Mouse (Mus musculus): ENCODE data around the gene Adgra3.

The Adgra3 gene

GRCm38 (mm10) chr5:50031763-50032272, 27.0 kb downstream of the Adgra3 start:
- CTCF ChIA-PET: interaction anchor here (0.6 kb wide), 1 partner anchor 768 kb away, joined by 4 read pairs; no protein-coding TSS in a partner anchor

DNA sequence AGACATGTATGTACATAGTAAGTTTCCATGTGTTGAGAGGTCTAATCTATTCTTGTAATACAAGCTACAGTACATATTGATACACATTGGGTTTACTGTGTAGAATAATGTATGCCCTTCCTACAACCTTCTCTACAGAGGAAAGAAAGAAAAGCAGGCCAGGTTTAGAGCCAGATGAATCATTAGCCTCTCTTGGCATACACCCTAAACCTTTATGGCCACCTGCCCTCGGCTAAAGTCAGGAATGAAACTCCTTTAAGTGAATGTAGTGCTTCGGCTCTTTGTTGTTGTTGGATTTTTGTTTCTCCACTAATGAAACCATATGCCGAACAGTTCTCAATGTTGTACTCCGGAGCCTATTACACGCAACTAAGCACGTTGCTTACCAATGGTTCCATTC, 27.5 kb downstream of the Adgra3 start:
- CTCF ChIA-PET: no interaction called here

DNA sequence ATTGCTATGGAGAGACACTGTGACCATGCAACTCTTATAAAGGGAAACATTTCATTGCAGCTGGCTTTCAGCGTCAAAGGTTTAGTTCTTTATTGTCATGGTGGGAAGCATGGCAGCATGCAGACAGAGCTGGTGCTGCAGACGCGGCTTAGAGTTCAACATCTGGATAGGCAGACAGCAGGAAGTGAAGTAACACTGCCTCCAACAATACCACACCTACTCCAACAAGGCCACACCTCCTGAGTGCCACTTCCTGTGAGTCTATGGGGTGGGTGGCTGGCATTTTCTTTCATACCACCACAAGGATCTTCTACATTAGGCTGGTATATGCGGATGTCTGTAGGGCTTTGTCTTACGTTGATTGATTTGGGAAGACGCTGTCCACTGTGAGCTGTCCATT, 29.1 kb downstream of the Adgra3 start:
- CTCF ChIA-PET: no interaction called here

GRCm38 (mm10) chr5:50027561-50027960, 31.2 kb downstream of the Adgra3 start:
- CTCF ChIA-PET: no interaction called here

DNA sequence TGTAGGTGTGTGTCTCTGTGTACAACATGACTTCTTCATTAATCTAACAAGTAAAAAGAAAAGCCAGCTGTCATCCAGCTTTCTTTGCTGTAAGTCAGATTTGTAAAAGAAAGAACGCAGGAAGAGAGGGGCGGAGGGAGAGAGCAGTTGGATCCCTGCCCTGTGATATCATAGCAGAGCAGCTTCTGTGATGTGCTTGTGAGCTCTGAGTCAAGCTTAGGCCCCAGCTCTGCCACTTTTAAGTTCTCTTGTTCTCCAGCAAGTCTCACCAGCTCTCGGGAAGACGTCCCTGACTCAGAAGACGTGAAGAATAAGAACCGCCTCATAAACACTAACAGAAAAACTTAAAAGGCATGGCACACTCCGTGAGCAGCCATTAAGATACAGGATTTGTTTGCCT, 31.8 kb downstream of the Adgra3 start:
- CTCF ChIA-PET: no interaction called here

DNA sequence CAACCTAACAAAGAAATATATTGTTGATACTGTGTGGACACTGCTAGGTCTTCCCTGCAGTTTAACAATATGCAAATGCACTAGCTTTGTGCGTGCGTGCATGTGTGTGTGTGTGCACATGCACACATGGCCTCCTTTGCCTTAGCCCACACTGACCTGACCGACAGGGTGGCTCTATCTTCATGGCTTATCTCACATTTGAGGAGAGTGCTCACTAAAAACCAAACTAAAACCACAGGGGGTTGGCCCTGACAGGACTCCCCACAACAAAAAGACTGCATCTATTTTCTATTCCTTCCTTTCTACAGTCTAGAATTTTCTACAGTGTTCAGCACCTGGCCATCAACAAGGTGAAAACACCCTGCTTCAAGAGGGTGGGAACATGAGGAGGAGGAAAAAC, 32.7 kb downstream of the Adgra3 start:
- CTCF ChIA-PET: no interaction called here

GRCm38 (mm10) chr5:50024097-50024496, 34.7 kb downstream of the Adgra3 start:
- CTCF ChIA-PET: no interaction called here

DNA sequence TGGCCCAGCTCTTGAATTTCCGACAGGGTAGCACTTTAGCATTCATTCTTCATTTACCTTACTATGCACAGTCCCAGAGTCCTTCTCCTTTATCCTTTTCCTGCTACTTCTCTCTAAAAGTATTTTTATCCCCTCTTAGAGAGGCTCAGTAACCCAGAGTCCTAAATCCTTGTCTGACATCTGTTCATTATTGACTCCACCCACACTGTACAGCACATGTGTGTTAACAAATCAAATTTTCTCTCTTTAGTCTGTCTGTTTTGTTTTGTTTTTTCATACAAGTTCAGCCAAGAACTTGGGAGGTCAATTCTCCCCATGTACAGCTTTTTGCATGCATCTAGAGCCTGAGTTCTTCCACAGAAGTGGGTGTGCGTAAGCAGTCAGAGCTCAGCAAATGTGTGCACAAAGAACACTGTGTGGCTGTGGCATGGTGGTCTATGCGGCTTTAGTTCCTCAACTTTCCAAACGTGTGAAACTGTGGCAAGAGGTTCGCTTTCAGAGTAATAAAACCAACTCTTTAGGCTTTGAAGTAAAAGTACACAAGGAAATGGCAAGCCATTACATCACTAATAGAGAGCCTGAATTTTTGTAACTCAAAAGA, 42.7 kb downstream of the Adgra3 start:
- CTCF ChIA-PET: no interaction called here

DNA sequence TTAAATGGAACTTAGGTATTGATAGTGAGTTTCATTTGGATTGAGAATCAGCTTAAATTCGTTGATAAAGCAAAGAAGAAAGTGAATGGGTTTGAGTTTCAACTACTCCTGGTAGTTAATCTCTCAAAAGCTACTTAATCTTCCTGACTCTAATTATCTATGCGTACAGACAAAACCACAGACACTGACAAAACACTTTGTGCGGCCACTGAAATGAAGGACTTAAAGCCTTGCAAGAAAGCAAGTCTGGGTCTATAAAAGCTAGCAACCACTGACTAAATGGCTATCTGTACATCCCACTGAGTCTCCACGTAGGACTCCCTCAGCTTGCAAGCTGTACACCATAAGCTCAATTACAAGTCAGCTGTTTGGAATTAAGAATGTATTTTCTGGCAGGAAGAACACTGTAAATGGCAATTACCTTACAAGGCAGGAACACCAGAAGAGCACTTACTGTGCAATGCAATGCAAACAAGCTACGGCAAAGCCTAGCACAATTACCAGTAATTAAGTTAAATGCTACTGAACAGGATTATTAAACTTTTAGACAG, 43.6 kb downstream of the Adgra3 start:
- CTCF ChIA-PET: no interaction called here

- CTCF ChIA-PET: no interaction called here
Measured at GRCm38 (mm10) chr5:50014658-50015057, 44.1 kb downstream of the Adgra3 start.

- CTCF ChIA-PET: no interaction called here
Measured at GRCm38 (mm10) chr5:50013965-50014364, 44.8 kb downstream of the Adgra3 start.

DNA sequence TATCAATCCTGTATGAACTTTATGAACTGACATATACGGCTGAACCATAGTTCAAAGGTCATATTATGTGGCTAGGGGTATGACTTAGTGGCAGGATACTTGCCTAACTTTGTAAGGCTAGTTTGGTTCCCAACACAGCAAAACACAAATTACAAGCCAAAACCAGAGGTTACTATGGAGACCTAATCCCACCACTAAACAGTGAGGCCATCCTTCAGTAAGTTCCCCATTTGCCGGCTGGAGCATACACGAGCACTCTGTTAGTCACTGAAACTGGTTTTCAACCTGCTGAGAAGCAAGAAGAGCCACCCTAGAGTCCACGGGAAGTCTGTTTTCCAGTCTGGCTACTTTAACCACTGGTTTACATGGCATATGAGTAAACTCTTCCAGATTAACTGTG, 50.0 kb downstream of the Adgra3 start:
- CTCF ChIA-PET: no interaction called here

- CTCF ChIA-PET: no interaction called here
Measured at GRCm38 (mm10) chr5:50006915-50007658, 51.7 kb downstream of the Adgra3 start.

DNA sequence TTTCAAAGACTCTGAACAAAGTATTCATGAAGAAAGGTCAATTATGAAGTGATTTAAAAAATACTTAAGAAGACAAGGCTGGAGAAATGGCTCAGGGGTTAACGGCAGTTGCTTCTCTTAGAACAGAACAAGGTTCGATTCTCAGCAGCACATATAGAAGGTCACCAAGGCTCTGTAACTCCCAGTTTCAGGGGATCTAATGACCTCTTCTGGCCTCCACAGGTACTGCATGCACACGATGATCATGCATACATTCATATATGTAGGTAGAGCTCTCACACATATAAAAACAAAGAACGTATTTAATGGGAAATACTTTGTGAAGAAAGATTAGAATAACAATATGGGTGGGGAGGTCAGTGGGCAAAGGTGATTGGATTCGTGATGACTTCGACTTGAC, 56.5 kb downstream of the Adgra3 start:
- CTCF ChIA-PET: no interaction called here

DNA sequence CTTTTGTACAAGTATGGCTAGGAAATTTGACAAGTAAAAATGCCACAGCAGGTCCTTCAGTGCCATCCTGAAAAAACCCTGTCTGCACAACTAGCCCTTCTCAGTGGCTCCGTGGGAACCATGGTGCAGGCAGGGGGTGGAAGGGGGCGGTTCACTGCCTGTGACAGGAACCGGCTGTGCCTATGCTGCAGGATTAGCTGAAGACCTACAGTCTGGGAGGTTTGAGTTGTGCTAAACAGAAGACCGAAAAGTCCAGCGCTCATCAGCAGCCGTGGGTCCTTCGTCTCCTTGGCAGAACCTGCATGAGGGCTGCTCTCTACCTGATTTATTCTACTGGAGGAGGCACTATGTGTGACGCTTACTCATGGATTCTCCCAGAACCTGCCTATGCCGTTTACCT, 59.0 kb downstream of the Adgra3 start:
- CTCF ChIA-PET: no interaction called here

GRCm38 (mm10) chr5:49997019-49997418, 61.8 kb downstream of the Adgra3 start:
- CTCF ChIA-PET: no interaction called here

GRCm38 (mm10) chr5:49996457-49996856, 62.3 kb downstream of the Adgra3 start:
- CTCF ChIA-PET: no interaction called here

GRCm38 (mm10) chr5:49990737-49991323, 68.0 kb downstream of the Adgra3 start:
- CTCF ChIA-PET: no interaction called here

- CTCF ChIA-PET: interaction anchor here (0.7 kb wide), 1 partner anchor 1267 kb away, joined by 10 read pairs; no protein-coding TSS in a partner anchor
Measured at GRCm38 (mm10) chr5:49988015-49988798, 70.6 kb downstream of the Adgra3 start.

DNA sequence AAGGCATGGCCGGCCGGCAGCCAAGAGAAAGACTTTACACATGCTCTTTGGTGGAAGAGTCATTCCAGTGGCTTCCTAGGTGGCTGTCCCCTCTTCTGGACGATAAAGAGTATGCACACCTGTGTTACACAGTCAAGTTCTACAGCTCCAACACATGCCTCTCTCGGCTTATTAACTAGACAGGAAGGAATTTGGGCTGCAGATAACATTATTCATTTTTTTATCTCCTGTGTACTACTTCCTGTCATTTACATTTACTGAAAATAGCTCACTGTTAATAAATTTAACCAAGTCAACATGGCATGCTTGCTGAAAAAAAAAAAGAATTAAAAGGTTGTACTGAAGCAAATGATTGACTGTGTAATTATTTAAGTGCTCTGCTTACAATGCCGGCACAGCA, 78.1 kb downstream of the Adgra3 start:
- CTCF ChIA-PET: no interaction called here

GRCm38 (mm10) chr5:49979246-49979645, 79.6 kb downstream of the Adgra3 start:
- CTCF ChIA-PET: no interaction called here

DNA sequence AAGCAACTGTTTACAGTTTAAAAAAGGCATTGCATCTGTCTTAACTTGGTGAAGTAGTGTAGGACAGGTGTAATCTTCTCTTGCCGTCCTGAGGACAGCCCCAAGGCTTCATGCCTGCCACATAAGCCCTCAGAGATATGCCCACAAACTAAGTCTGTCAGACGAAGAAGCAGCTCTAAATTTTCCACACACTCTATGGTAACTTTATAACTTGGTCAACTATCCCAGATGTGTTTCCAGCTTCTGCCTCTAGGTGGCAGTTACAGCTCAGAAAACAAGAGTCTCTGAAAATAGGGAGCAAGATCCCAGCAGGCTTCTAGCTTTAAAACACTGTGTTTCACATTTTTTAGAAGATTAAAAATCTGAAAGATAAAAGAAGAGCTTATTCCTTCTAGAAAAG, 82.8 kb downstream of the Adgra3 start:
- CTCF ChIA-PET: no interaction called here
